Mouse (Mus musculus): ENCODE results near the gene Xpo6. TPM values are rescaled to one million over a fixed set of nuclear protein-coding genes. Genes with fewer than 3 reads are reported as not detected.

Xpo6 gene
- total RNA-seq, 1 experiment, result 92.7 TPM

GRCm38 (mm10) chr7:126127673-126128072, 72.6 kb downstream of the Xpo6 start:
- H3K9ac ChIP-seq (ENCODE audit: insufficient read depth, low read depth, low read length, poor library complexity, severe bottlenecking), result no peak overlapping the region
- no peaks in the 10 kb centered on the region for H3K9me3 ChIP-seq (ENCODE audit: control insufficient read depth, insufficient read depth, low read depth, low read length)
- peaks cover 34% of the 10 kb centered on the region for H3K36me3 ChIP-seq (ENCODE audit: control insufficient read depth, insufficient read depth, low read length, poor library complexity, severe bottlenecking)
- no peak overlapping the region for H3K4me3 ChIP-seq (ENCODE audit: insufficient read depth in 1 of 2, low read depth in 1 of 2, low read length in 2 of 2, poor library complexity in 1 of 2, severe bottlenecking in 1 of 2)
- DNase-seq (ENCODE audit: low read depth, low spot score), result no peak
- no peaks in the 10 kb centered on the region for H3K4me1 ChIP-seq (ENCODE audit: control insufficient read depth in 2 of 2, insufficient read depth in 2 of 2, low read length in 2 of 2, poor library complexity in 1 of 2)
- in situ Hi-C loops (cut with MboI; ENCODE audit: low sequenced_read_pairs in 2 of 2, unreplicated experiment in 2 of 2), result no loop called here
- no peak overlapping the region for H3K27ac ChIP-seq (ENCODE audit: insufficient read depth, low read depth, low read length, poor library complexity, severe bottlenecking)
- TF ChIP-seq ZC3H11A (IDR thresholded peaks at IDR 0.05; ENCODE audit: borderline replicate concordance, low read depth, low read length) (no peak), CHD2 (IDR thresholded peaks at IDR 0.05; ENCODE audit: low read depth, low read length) (no peak), ZNF384 (IDR thresholded peaks at IDR 0.05; ENCODE audit: low read depth, low read length) (no peak), HCFC1 (IDR thresholded peaks at IDR 0.05; ENCODE audit: borderline replicate concordance, insufficient read depth, low read length) (no peak), MAFK (IDR thresholded peaks at IDR 0.05; ENCODE audit: insufficient read depth, low read depth, low read length) (no peak)

- no peak overlapping the region for H3K9ac ChIP-seq (ENCODE audit: insufficient read depth, low read depth, low read length, poor library complexity, severe bottlenecking)
- peaks cover 38% of the 10 kb centered on the region for H3K36me3 ChIP-seq (ENCODE audit: control insufficient read depth, insufficient read depth, low read length, poor library complexity, severe bottlenecking)
- H3K9me3 ChIP-seq (ENCODE audit: control insufficient read depth, insufficient read depth, low read depth, low read length), result no peaks in the 10 kb centered on the region
- no peak overlapping the region for H3K4me3 ChIP-seq (ENCODE audit: insufficient read depth in 1 of 2, low read depth in 1 of 2, low read length in 2 of 2, poor library complexity in 1 of 2, severe bottlenecking in 1 of 2)
- TF ChIP-seq ZC3H11A (IDR thresholded peaks at IDR 0.05; ENCODE audit: borderline replicate concordance, low read depth, low read length) (no peak), ZNF384 (IDR thresholded peaks at IDR 0.05; ENCODE audit: low read depth, low read length) (no peak), CHD2 (IDR thresholded peaks at IDR 0.05; ENCODE audit: low read depth, low read length) (no peak), MAFK (IDR thresholded peaks at IDR 0.05; ENCODE audit: insufficient read depth, low read depth, low read length) (no peak)
- DNase-seq (ENCODE audit: low read depth, low spot score), result no peak
- in situ Hi-C loops (cut with MboI; ENCODE audit: low sequenced_read_pairs in 2 of 2, unreplicated experiment in 2 of 2), result no loop called here
- no peaks in the 10 kb centered on the region for H3K4me1 ChIP-seq (ENCODE audit: control insufficient read depth in 2 of 2, insufficient read depth in 2 of 2, low read length in 2 of 2, poor library complexity in 1 of 2)
- no peak overlapping the region for H3K27ac ChIP-seq (ENCODE audit: insufficient read depth, low read depth, low read length, poor library complexity, severe bottlenecking)
These were observed 73.8 kb downstream of the Xpo6 start for GRCm38 (mm10) chr7:126126502-126126901.

GRCm38 (mm10) chr7:126121533-126121932, 78.8 kb downstream of the Xpo6 start:
- H3K36me3 ChIP-seq (ENCODE audit: control insufficient read depth, insufficient read depth, low read length, poor library complexity, severe bottlenecking), result peaks cover 37% of the 10 kb centered on the region
- H3K4me3 ChIP-seq (ENCODE audit: insufficient read depth in 1 of 2, low read depth in 1 of 2, low read length in 2 of 2, poor library complexity in 1 of 2, severe bottlenecking in 1 of 2), result no peak overlapping the region
- in situ Hi-C loops (cut with MboI; ENCODE audit: low sequenced_read_pairs in 2 of 2, unreplicated experiment in 2 of 2), result no loop called here
- H3K9me3 ChIP-seq (ENCODE audit: control insufficient read depth, insufficient read depth, low read depth, low read length), result no peaks in the 10 kb centered on the region
- H3K27ac ChIP-seq (ENCODE audit: insufficient read depth, low read depth, low read length, poor library complexity, severe bottlenecking), result no peak overlapping the region
- no peaks in the 10 kb centered on the region for H3K4me1 ChIP-seq (ENCODE audit: control insufficient read depth in 2 of 2, insufficient read depth in 2 of 2, low read length in 2 of 2, poor library complexity in 1 of 2)
- no peak for TF ChIP-seq HCFC1 (IDR thresholded peaks at IDR 0.05; ENCODE audit: borderline replicate concordance, insufficient read depth, low read length)
- no peak for TF ChIP-seq CHD2 (IDR thresholded peaks at IDR 0.05; ENCODE audit: low read depth, low read length)
- TF ChIP-seq ZNF384 (IDR thresholded peaks at IDR 0.05; ENCODE audit: low read depth, low read length), result no peak
- no peak for TF ChIP-seq MAFK (IDR thresholded peaks at IDR 0.05; ENCODE audit: insufficient read depth, low read depth, low read length)
- no peak for TF ChIP-seq ZC3H11A (IDR thresholded peaks at IDR 0.05; ENCODE audit: borderline replicate concordance, low read depth, low read length)
- DNase-seq (ENCODE audit: low read depth, low spot score), result no peak
- no peak overlapping the region for H3K9ac ChIP-seq (ENCODE audit: insufficient read depth, low read depth, low read length, poor library complexity, severe bottlenecking)

- no peak for DNase-seq (ENCODE audit: low read depth, low spot score)
- TF ChIP-seq CHD2 (IDR thresholded peaks at IDR 0.05; ENCODE audit: low read depth, low read length) (no peak), ZC3H11A (IDR thresholded peaks at IDR 0.05; ENCODE audit: borderline replicate concordance, low read depth, low read length) (no peak), HCFC1 (IDR thresholded peaks at IDR 0.05; ENCODE audit: borderline replicate concordance, insufficient read depth, low read length) (no peak), MAFK (IDR thresholded peaks at IDR 0.05; ENCODE audit: insufficient read depth, low read depth, low read length) (no peak), ZNF384 (IDR thresholded peaks at IDR 0.05; ENCODE audit: low read depth, low read length) (no peak)
- no peak overlapping the region for H3K4me3 ChIP-seq (ENCODE audit: insufficient read depth in 1 of 2, low read depth in 1 of 2, low read length in 2 of 2, poor library complexity in 1 of 2, severe bottlenecking in 1 of 2)
- H3K36me3 ChIP-seq (ENCODE audit: control insufficient read depth, insufficient read depth, low read length, poor library complexity, severe bottlenecking), result peaks cover 40% of the 10 kb centered on the region
- no peaks in the 10 kb centered on the region for H3K4me1 ChIP-seq (ENCODE audit: control insufficient read depth in 2 of 2, insufficient read depth in 2 of 2, low read length in 2 of 2, poor library complexity in 1 of 2)
- in situ Hi-C loops (cut with MboI; ENCODE audit: low sequenced_read_pairs in 2 of 2, unreplicated experiment in 2 of 2), result no loop called here
- H3K27ac ChIP-seq (ENCODE audit: insufficient read depth, low read depth, low read length, poor library complexity, severe bottlenecking), result no peak overlapping the region
- no peak overlapping the region for H3K9ac ChIP-seq (ENCODE audit: insufficient read depth, low read depth, low read length, poor library complexity, severe bottlenecking)
- no peaks in the 10 kb centered on the region for H3K9me3 ChIP-seq (ENCODE audit: control insufficient read depth, insufficient read depth, low read depth, low read length)
These were observed 80.5 kb downstream of the Xpo6 start for GRCm38 (mm10) chr7:126119819-126120218.

GRCm38 (mm10) chr7:126113263-126113662, 87.0 kb downstream of the Xpo6 start:
- TF ChIP-seq CHD2 (IDR thresholded peaks at IDR 0.05; ENCODE audit: low read depth, low read length), result no peak
- no peak for TF ChIP-seq ZNF384 (IDR thresholded peaks at IDR 0.05; ENCODE audit: low read depth, low read length)
- TF ChIP-seq MAFK (IDR thresholded peaks at IDR 0.05; ENCODE audit: insufficient read depth, low read depth, low read length), result no peak
- TF ChIP-seq HCFC1 (IDR thresholded peaks at IDR 0.05; ENCODE audit: borderline replicate concordance, insufficient read depth, low read length), result no peak
- TF ChIP-seq ZC3H11A (IDR thresholded peaks at IDR 0.05; ENCODE audit: borderline replicate concordance, low read depth, low read length), result no peak
- Histone ChIP-seq H3K4me3 (ENCODE audit: insufficient read depth in 1 of 2, low read depth in 1 of 2, low read length in 2 of 2, poor library complexity in 1 of 2, severe bottlenecking in 1 of 2) (no peak overlapping the region), H3K9ac (ENCODE audit: insufficient read depth, low read depth, low read length, poor library complexity, severe bottlenecking) (no peak overlapping the region), H3K36me3 (ENCODE audit: control insufficient read depth, insufficient read depth, low read length, poor library complexity, severe bottlenecking) (peaks cover 45% of the 10 kb centered on the region), H3K27ac (ENCODE audit: insufficient read depth, low read depth, low read length, poor library complexity, severe bottlenecking) (no peak overlapping the region), H3K9me3 (ENCODE audit: control insufficient read depth, insufficient read depth, low read depth, low read length) (no peaks in the 10 kb centered on the region), H3K4me1 (ENCODE audit: control insufficient read depth in 2 of 2, insufficient read depth in 2 of 2, low read length in 2 of 2, poor library complexity in 1 of 2) (no peaks in the 10 kb centered on the region)
- no peak for DNase-seq (ENCODE audit: low read depth, low spot score)
- in situ Hi-C loops (cut with MboI; ENCODE audit: low sequenced_read_pairs in 2 of 2, unreplicated experiment in 2 of 2), result no loop called here
